Mouse (Mus musculus) intestine, embryonic 15.5 days (tissue): ENCODE results near the gene Ccdc162. TPM values are rescaled to one million over a fixed set of nuclear protein-coding genes. Genes with fewer than 3 reads are reported as not detected.

Experiments
- ATAC-seq: fragments of 200-750 bp; cut with Nextera tagmentation; 2 replicates; pipeline ENCODE4 v1.8.0; 2017; ENCODE audit warnings: moderate TSS enrichment, moderate library complexity
- H3K27ac ChIP-seq: fragments of 300-500 bp; sonication (generic); 2 replicates; pipeline ENCODE4 v1.5.1; 2015; ENCODE audit warnings: mild to moderate bottlenecking, inconsistent platforms
- H3K27me3 ChIP-seq: fragments of 300-500 bp; sonication (generic); replicated peaks from 2 replicates; pipeline ENCODE4 v1.6.1; 2015; ENCODE audit warnings: inconsistent platforms
- H3K36me3 ChIP-seq: fragments of 300-500 bp; sonication (generic); 2 replicates; pipeline ENCODE4 v1.6.1; 2015; ENCODE audit warnings: inconsistent platforms
- H3K4me1 ChIP-seq: fragments of 300-500 bp; sonication (generic); replicated peaks from 2 replicates; pipeline ENCODE4 v1.6.1; 2015; ENCODE audit warnings: inconsistent platforms
- H3K4me2 ChIP-seq: fragments of 300-500 bp; sonication (generic); replicated peaks from 2 replicates; pipeline ENCODE4 v1.6.1; 2015; ENCODE audit warnings: mild to moderate bottlenecking, inconsistent platforms
- H3K4me3 ChIP-seq: fragments of 300-500 bp; sonication (generic); replicated peaks from 2 replicates; pipeline ENCODE4 v1.5.1; 2015; ENCODE audit warnings: inconsistent platforms
- H3K9ac ChIP-seq: fragments of 300-500 bp; sonication (generic); 2 replicates; pipeline ENCODE4 v1.6.1; 2015; ENCODE audit warnings: inconsistent platforms
- H3K9me3 ChIP-seq: fragments of 300-500 bp; sonication (generic); 2 replicates; pipeline ENCODE4 v1.6.1; 2016; ENCODE audit warnings: inconsistent platforms
- WGBS: fragments of 180-500 bp; shearing (Covaris S2); methylation state at CpG from one replicate; pipeline ENCODE4 v1.1.7; 2015; 5-methylcytosine and 5-hydroxymethylcytosine counted together
- polyA plus RNA-seq: library from polyadenylated mRNA; unstranded; fragments of >200 nt; fragmentation: Nextera tagmentation; extraction: Ambion mirVana; gene quantifications from 2 replicates; pipeline ENCODE4 v1.2.1, GENCODE M21; 2015

Ccdc162 gene
- polyA plus RNA-seq, 1 experiment from 2014 or later = 0.93 TPM

DNA sequence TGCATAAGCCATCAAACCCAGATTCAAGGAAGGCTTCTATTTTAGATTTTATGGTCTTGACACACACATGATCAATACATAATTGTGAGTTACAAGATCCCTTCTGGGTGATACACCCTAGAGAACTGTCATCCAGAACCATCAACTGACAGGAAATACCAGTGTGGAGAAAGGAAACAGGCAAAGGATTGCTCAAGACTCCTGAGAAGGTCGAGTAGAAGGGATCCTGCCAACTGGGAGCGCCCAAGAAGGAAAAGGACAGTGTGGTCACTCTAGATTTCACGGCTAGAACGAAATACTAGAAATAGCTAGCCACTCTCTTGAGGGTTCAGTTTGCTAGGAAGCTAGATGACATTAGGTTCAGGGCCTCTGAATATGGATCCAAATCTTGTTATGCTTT, 173.0 kb downstream of the Ccdc162 start:
- H3K9ac ChIP-seq = no peak overlapping the region
- H3K36me3 ChIP-seq = no peaks in the 10 kb centered on the region
- no peak for ATAC-seq
- peaks cover 9% of the 10 kb centered on the region; the same call in 1 of the 2 replicates for H3K4me1 ChIP-seq
- H3K27me3 ChIP-seq = no peaks in the 10 kb centered on the region
- H3K9me3 ChIP-seq = no peaks in the 10 kb centered on the region
- no peak overlapping the region for H3K4me3 ChIP-seq
- H3K4me2 ChIP-seq = no peak overlapping the region
- 80% methylated on average over 4 of the region's 4 CpGs for WGBS
- H3K27ac ChIP-seq = no peak overlapping the region

DNA sequence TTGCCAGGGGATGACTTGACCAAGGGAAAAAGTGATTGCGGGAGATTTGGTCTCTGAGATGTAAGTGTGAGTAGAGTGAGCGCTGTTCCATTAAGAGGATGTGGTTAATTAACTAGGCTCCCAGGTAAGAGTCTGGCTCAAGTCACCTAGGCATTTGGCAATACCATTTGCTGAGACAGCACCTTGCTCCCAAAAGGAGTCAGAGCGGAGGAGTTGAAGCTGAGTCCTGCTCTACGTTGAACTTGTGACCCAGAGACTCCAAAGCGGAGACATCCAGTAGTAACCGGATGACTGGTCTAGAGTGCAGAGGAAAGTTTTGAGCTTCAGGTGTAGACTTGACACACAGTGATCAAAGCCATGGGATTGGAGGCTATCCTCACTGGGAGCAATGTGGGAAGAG, 174.4 kb downstream of the Ccdc162 start:
- WGBS = 95% methylated on average over 6 of the region's 6 CpGs
- no peak overlapping the region for H3K27ac ChIP-seq
- no peak overlapping the region for H3K4me2 ChIP-seq
- H3K4me1 ChIP-seq = peaks cover 9% of the 10 kb centered on the region; the same call in 1 of the 2 replicates
- no peak overlapping the region for H3K9ac ChIP-seq
- no peak for ATAC-seq
- no peaks in the 10 kb centered on the region for H3K27me3 ChIP-seq
- no peaks in the 10 kb centered on the region for H3K36me3 ChIP-seq
- H3K9me3 ChIP-seq = no peaks in the 10 kb centered on the region
- H3K4me3 ChIP-seq = no peak overlapping the region

DNA sequence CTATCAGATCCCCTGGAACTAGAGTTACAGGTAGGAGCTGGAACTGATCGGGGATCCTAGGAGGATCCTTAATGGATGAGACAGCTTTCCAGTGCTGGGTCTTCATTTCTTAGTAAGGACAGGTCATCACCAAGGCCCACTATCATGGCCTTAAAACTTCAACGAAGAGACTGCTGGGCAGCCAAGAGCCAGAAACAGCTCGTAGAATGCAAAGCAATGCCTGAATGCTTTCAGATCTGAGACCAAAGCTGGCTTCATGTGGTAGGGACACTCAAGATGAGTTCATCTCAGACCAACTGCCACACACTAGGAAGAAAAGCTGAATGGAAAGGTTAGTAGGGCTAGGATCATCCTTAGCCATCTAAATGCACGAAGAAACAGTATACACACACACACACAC, 177.4 kb downstream of the Ccdc162 start:
- WGBS = 96% methylated on average over 4 of the region's 4 CpGs
- Histone ChIP-seq H3K4me2 (no peak overlapping the region), H3K4me1 (no peaks in the 10 kb centered on the region), H3K9ac (no peak overlapping the region), H3K27ac (no peak overlapping the region), H3K27me3 (no peaks in the 10 kb centered on the region), H3K36me3 (peaks cover 11% of the 10 kb centered on the region; the same call in 1 of the 2 replicates), H3K9me3 (no peaks in the 10 kb centered on the region), H3K4me3 (no peak overlapping the region)
- ATAC-seq = no peak

DNA sequence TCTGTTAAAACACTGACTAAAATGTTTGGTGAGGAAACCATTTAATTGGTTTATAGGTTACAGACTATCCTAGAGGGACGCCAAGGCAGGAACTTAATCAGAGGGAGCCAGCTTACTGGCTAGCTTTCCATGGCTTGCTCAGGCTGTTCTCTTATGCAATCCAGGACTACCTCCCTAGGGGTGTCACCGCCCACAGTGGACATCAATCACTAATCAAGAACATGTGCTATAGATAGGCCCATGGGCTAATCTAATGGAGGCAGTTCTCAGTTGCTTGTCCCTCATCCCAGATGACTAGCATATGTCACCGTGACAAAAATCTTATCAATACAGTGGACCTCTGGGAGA, 178.5 kb downstream of the Ccdc162 start:
- Histone ChIP-seq H3K36me3 (peaks cover 16% of the 10 kb centered on the region; the same call in 1 of the 2 replicates), H3K27me3 (no peaks in the 10 kb centered on the region), H3K4me1 (no peaks in the 10 kb centered on the region), H3K9ac (no peak overlapping the region), H3K27ac (no peak overlapping the region), H3K9me3 (no peaks in the 10 kb centered on the region), H3K4me2 (no peak overlapping the region), H3K4me3 (no peak overlapping the region)
- WGBS = 96% methylated on average over 3 of the region's 3 CpGs
- no peak for ATAC-seq

DNA sequence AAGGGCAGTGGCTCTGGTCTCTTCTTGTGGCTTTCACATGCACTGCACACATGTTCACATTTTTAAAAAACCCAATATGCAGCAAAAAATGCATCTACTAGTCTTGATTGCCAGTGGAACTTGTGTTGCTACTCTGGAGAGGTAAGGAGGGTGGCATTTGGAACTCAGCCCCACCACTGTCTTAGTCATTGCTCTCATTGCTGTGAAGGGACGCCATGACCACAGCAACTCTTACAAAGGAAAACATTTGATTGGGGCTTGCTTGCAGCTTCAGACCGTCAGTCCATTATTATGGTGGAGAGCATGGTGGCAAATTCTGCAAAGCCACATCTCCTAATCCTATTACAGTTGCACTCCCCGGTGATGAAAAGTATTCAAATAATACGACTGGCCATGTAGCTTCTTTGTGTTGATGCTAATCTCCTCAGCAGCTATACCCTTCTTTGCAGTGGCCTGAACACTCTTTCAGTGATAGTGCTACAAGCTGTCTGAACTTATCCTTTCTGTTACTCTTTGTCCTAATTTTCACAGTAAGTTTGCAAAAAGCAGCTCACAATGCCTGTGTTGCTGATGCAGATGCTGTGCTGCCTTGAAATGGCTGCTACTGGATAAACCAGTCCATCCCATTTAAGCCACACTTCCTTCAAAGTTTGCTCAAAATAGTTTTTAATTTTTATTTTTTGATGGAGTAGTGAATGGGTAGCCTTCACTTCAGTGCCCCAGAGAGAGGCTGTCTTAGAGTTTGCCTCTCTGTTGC, 179.0 kb downstream of the Ccdc162 start:
- no peak overlapping the region for H3K27ac ChIP-seq
- WGBS = 91% methylated on average over 4 of the region's 4 CpGs
- no peak for ATAC-seq

DNA sequence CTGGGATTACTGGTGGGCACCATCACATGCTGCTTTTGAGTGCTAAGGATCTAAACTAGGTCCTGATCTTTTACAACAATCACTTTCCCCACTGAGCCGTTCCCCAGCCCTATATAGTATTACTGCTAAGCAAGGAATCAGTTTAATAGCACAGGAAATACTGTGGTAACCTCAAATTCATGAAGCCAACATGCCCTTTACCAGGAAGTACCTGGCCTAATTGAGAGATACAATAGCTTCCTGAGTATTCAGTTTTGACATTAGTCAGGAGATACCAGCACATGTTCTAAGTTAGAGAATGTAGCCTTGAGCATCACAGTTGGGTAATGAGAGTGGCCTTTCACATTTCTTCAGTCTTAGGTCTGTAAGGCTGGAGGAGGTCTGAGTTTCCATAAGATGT, 179.7 kb downstream of the Ccdc162 start:
- Histone ChIP-seq H3K9ac (no peak overlapping the region), H3K9me3 (no peaks in the 10 kb centered on the region), H3K4me2 (no peak overlapping the region), H3K4me3 (no peak overlapping the region), H3K36me3 (peaks cover 16% of the 10 kb centered on the region; the same call in 1 of the 2 replicates), H3K27me3 (no peaks in the 10 kb centered on the region), H3K27ac (no peak overlapping the region), H3K4me1 (no peaks in the 10 kb centered on the region)
- no peak for ATAC-seq
- 85% methylated on average over 1 of the region's 1 CpGs for WGBS

More for the DNA sequence above, 179.0 kb downstream of the Ccdc162 start:
- H3K36me3 ChIP-seq = peaks cover 16% of the 10 kb centered on the region; the same call in 1 of the 2 replicates
- no peaks in the 10 kb centered on the region for H3K9me3 ChIP-seq
- H3K27me3 ChIP-seq = no peaks in the 10 kb centered on the region
- no peaks in the 10 kb centered on the region for H3K4me1 ChIP-seq
- no peak overlapping the region for H3K4me3 ChIP-seq
- no peak overlapping the region for H3K9ac ChIP-seq
- no peak overlapping the region for H3K4me2 ChIP-seq

DNA sequence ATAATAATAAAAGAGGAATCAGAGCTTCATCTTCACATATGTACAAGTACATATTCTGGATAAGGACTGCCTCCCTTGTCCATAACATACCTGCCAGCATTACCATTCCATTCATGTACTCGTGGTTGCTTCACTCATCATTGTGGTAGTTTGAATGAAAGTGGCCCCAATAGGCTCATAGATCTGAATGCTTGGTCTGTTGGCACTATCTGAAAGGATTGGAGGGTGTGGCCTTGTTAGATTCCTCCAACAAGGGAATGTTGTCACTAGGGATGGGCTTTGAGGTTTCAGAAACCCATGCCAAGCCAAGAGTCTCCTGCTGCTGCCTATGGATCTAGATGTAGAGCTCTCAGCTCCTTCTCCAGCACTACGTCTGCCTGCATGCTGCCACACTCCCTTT, 180.4 kb downstream of the Ccdc162 start:
- WGBS = 93% methylated on average over 2 of the region's 2 CpGs
- Histone ChIP-seq H3K9ac (no peak overlapping the region), H3K4me3 (no peak overlapping the region), H3K36me3 (peaks cover 16% of the 10 kb centered on the region; the same call in 1 of the 2 replicates), H3K27ac (no peak overlapping the region), H3K9me3 (no peaks in the 10 kb centered on the region), H3K4me1 (no peaks in the 10 kb centered on the region), H3K27me3 (no peaks in the 10 kb centered on the region), H3K4me2 (no peak overlapping the region)
- ATAC-seq = no peak

DNA sequence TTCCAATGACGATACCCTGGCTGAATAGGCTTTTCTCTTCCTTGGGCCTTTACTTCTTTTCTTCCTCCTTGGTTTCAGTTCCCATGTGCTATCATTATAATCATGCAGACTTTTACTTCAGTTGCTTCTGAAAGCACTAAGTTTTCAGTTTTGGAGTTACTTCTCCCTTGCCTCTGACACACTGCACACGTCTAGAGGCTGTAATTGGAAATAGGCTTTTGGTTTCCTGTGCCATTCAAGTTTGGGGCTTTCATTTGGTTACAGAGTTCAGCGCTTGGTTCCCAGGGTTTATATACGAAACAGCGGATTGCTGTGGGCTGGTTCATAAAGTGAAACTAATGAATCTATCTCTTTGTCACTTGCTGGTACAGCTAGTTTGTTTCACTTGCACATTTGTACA, 186.5 kb downstream of the Ccdc162 start:
- H3K4me3 ChIP-seq = no peak overlapping the region
- no peaks in the 10 kb centered on the region for H3K9me3 ChIP-seq
- H3K4me1 ChIP-seq = peaks cover 3% of the 10 kb centered on the region; the same call in 1 of the 2 replicates
- no peak overlapping the region for H3K27ac ChIP-seq
- WGBS = 85% methylated on average over 5 of the region's 5 CpGs
- no peak overlapping the region for H3K9ac ChIP-seq
- H3K4me2 ChIP-seq = no peak overlapping the region
- H3K27me3 ChIP-seq = no peaks in the 10 kb centered on the region
- no peak for ATAC-seq
- H3K36me3 ChIP-seq = peaks cover 21% of the 10 kb centered on the region; the same call in 1 of the 2 replicates

DNA sequence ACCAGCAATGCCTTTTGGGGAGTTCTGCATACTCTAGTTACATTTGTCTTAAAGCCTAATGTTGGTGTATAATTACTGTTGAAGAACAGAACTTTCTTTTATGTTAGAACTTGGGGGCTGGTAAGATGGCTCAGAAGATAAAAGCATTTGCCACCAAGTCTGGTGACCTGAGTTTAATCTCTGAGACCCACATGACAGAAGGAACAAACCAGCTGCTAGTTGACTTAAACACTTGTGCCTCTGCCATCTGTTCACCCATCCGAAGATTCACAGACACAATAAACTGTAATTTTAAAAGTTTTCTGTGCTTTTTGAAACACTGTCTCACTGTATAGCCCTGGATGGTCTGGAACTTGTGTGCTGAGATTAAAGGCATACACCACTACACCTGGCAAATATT, 190.7 kb downstream of the Ccdc162 start:
- 68% methylated on average over 1 of the region's 1 CpGs for WGBS
- H3K36me3 ChIP-seq = peaks cover 15% of the 10 kb centered on the region; the same call in 1 of the 2 replicates
- H3K4me2 ChIP-seq = no peak overlapping the region

DNA sequence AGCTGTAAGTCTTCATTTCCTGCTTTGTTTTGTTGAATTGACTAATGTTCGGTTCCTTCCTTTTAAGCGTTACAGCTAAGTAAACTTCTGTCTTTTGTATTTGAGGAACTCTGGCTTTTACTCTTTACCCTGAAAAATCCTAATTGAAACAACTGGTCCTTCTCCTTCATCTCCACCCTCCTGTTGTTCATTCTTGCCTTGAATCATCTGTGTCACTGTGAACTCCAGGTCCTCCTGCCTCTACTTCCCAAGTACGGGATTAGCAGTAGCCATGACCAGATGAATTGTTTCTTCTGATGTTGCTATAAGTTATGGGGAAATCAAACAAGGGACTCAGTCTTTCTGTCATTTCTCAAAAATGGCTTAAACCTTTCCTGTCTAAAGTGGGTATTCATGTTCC, 193.0 kb downstream of the Ccdc162 start:
- WGBS = 55% methylated on average over 3 of the region's 3 CpGs
- no peak overlapping the region for H3K4me3 ChIP-seq
- no peak overlapping the region for H3K9ac ChIP-seq
- no peaks in the 10 kb centered on the region for H3K27me3 ChIP-seq
- no peak overlapping the region for H3K4me2 ChIP-seq
- peaks cover 10% of the 10 kb centered on the region; the same call in 1 of the 2 replicates for H3K4me1 ChIP-seq
- ATAC-seq = no peak
- peaks cover 10% of the 10 kb centered on the region; the same call in 1 of the 2 replicates for H3K36me3 ChIP-seq
- H3K9me3 ChIP-seq = no peaks in the 10 kb centered on the region
- H3K27ac ChIP-seq = no peak overlapping the region

More for the DNA sequence above, 190.7 kb downstream of the Ccdc162 start:
- no peak overlapping the region for H3K4me3 ChIP-seq
- peaks cover 10% of the 10 kb centered on the region; the same call in 1 of the 2 replicates for H3K4me1 ChIP-seq
- no peak for ATAC-seq
- no peaks in the 10 kb centered on the region for H3K27me3 ChIP-seq
- no peaks in the 10 kb centered on the region for H3K9me3 ChIP-seq
- no peak overlapping the region for H3K9ac ChIP-seq
- H3K27ac ChIP-seq = no peak overlapping the region

DNA sequence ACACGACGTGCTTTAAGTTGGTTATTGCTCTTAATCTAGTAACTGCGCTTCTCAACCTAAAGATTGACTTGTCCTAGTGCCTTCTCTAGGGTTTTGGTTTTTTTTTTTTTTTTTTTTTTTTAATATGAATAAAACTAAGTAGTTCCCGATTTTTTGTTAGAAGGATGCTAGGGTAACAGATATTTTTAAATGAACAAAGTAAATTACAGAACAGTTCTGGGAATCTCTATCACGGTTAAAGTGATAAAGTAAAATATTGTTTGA, 196.1 kb downstream of the Ccdc162 start:
- peak overlapping the region; percentile 73 for H3K4me2 ChIP-seq
- H3K27me3 ChIP-seq = no peaks in the 10 kb centered on the region
- H3K9ac ChIP-seq = peak overlapping the region; percentile 94
- H3K9me3 ChIP-seq = no peaks in the 10 kb centered on the region
- no peak for ATAC-seq
- H3K27ac ChIP-seq = no peak overlapping the region
- H3K4me1 ChIP-seq = peaks cover 9% of the 10 kb centered on the region; the same call in 1 of the 2 replicates
- H3K36me3 ChIP-seq = peaks cover 4% of the 10 kb centered on the region; the same call in 1 of the 2 replicates
- H3K4me3 ChIP-seq = peak overlapping the region; percentile 96
- under 1% methylated on average over 5 of the region's 5 CpGs for WGBS

DNA sequence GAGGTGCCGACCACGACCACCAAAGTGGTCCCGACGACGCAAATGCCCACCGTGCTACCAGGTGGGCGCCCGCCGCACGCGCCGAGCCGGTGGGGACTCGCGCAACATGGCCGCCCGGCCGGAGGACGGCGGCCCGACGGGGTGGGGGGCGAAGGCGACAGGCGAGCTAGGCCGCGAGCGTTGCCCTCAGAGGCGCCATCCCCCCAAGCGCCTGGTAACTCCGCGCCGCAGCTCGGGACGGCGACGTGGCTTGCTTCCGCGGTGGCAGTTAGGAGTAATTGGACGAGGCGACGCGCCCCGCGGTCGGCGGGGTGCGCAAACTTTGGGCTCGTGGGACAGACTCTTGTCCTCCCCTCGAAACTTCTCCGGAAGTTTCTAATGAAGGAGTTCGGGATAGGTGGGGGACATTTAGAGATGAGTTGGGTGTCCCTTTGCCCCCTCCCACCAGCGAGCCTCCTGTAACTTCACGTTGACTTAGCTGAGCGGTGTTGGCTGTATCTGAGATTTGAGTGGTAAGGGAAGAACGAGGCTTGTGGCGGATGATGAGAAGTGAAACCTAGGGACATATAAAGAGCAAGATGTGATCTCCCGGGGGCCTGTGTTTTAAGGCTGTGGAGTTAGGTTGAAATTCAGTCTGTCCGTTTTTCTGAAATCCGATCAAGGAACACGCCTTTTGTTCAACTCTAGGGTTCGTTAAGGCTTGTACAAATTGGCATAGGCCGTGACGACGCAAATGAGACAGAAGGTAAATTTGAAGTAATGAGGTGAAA, 196.6 kb downstream of the Ccdc162 start:
- Histone ChIP-seq H3K4me2 (peak overlapping the region; percentile 73), H3K4me1 (0 out of 2 replicates have a peak, but pooled peaks cover 7% of the 10 kb centered on the region), H3K4me3 (peak overlapping the region; percentile 96), H3K9ac (peak overlapping the region; percentile 94), H3K27ac (peak overlapping the region; percentile 94), H3K36me3 (peaks cover 4% of the 10 kb centered on the region; the same call in 1 of the 2 replicates), H3K27me3 (no peaks in the 10 kb centered on the region), H3K9me3 (no peaks in the 10 kb centered on the region)
- peak; percentile 64 for ATAC-seq
- WGBS = under 1% methylated on average over 64 of the region's 65 CpGs
